Mouse (Mus musculus): ENCODE measurements around the gene Ctr9. TPM values are rescaled to one million over a fixed set of nuclear protein-coding genes. Genes with fewer than 3 reads are reported as not detected.
A peak's percentile ranks its signal among the peaks of the same experiment; 100 is the strongest.

Gene Ctr9
- 62.1 and 62.7 TPM in 2 replicates for polyA plus RNA-seq (2015; fragmentation: Nextera tagmentation; extraction: Ambion mirVana)

DNA sequence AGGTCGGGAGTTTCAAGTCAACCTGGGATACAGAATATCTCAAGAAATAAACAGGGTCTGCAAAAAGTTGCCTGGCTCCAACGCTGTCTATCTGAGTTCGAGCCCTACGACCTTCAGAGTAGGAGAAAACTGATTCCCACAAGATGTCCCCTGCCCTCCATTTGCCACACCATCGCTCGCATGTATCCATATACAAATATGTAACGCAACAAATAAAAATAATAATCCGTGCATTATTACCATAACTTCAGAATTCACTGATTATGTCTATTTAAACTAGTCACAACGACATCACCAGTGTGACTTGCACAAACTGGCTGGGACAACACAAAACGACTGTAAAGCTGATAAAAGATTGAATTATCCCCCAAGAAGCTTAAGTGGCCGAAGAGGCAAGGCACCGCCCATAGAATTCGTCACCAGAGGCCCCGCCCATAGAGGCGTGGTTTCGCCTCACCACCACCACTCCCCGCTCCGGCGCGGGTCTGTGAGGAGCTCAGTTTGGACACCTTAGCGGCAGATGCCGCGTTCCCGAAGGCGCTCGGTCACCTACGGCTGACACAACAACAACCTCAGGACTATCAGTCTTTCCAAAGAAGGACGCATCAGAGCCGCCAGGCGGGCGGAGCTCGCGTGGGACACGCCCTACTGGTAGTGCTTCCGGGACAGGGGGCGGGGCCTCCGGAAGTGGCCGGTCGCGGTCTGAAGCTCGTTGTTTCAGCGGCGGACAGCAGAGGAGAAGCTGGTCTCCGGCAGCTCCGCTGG, at the start of gene Ctr9:
Gene Ctr9 (plus strand): TSS at position 671 of the 765 bp plus-strand sequence.
- Histone ChIP-seq H3K9me3 (no peaks in the 10 kb centered on the region), H3K36me3 (peaks cover 15% of the 10 kb centered on the region; the same call in 1 of the 2 replicates), H3K27me3 (no peaks in the 10 kb centered on the region), H3K9ac (peak within 1 kb of the TSS; percentile 69), H3K4me2 (peak within 1 kb of the TSS; percentile 69), H3K27ac (peak within 1 kb of the TSS; percentile 96), H3K4me1 (peaks cover 9% of the 10 kb centered on the region), H3K4me3 (peak within 1 kb of the TSS; percentile 91)
- peak; percentile 93 for ATAC-seq (ENCODE audit: insufficient number of reproducible peaks, low FRiP score, low TSS enrichment, low read depth)
- 7% methylated on average over 45 of the region's 45 CpGs for WGBS

DNA sequence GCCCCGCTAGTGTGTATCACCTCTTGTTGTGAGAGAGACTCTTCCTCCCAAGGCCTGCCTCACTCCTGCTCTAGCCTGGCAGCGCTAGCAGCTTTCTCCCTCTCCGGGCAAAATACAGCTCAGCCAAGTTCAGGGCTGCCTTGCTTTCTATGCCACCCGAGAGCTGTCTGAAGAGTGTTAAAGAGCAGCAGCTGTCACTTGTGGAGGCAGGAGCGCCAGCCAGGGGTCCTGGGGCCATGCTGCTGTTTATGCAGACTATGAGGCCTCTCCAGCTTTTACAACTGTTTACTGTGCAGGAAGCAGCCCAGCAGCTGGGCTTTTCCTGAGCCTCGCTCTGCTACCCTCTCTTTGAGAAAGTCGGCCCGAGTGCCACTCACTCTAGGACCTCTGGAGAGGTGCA, 47.7 kb upstream of the Ctr9 start:
- Histone ChIP-seq H3K4me2 (no peak overlapping the region), H3K36me3 (no peaks in the 10 kb centered on the region), H3K4me1 (peaks cover 14% of the 10 kb centered on the region), H3K9me3 (no peaks in the 10 kb centered on the region), H3K27me3 (no peaks in the 10 kb centered on the region), H3K27ac (no peak overlapping the region), H3K9ac (no peak overlapping the region), H3K4me3 (no peak overlapping the region)
- WGBS, result 42% methylated on average over 8 of the region's 8 CpGs
- no peak for ATAC-seq (ENCODE audit: insufficient number of reproducible peaks, low FRiP score, low TSS enrichment, low read depth)

DNA sequence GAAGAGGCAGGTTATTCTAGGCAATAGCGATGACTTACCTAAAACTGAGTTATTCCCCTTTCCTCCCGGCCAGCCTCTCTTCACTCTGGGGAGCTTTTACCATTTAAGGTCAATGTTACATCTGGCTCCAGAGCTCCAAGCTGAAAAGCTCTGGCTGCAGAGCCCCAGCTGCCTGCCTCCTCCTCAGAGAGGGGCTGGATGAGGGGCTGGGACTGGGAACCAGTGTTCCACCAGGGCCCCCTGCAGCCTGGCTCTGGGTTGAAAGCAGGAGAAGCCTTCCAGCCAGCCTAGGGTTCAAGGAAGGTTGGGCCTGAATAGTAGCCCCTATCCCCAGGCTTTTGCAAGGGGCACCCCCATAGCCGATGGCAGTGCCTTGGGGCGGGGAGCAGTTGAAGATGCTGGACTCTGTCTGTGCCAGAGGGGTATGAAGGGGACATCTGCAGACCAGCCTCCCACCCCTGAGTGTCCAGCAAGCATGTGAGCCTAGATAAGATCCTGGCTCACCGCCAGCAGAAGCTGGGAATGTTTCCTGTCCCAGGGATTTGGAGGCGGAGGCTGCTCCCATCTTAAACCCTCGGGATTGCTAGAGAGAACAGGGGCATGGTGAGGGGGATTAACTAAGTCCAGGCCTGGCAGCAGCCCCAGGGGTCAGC, 46.6 kb upstream of the Ctr9 start, which contains the start of gene Mrvi1:
Gene Mrvi1 (minus strand): TSS at position 409 of the 653 bp plus-strand sequence.
- 41% methylated on average over 7 of the region's 7 CpGs for WGBS
- Histone ChIP-seq H3K27ac (peak within 1 kb of the TSS; percentile 43), H3K9ac (no peak within 1 kb of the TSS), H3K9me3 (no peaks in the 10 kb centered on the region), H3K27me3 (no peaks in the 10 kb centered on the region), H3K4me1 (peaks cover 14% of the 10 kb centered on the region), H3K36me3 (no peaks in the 10 kb centered on the region), H3K4me3 (no peak within 1 kb of the TSS), H3K4me2 (peak within 1 kb of the TSS; percentile 7; the same call in 1 of the 2 replicates)
- ATAC-seq (ENCODE audit: insufficient number of reproducible peaks, low FRiP score, low TSS enrichment, low read depth), result peak; percentile 33; the same call in 1 of the 2 replicates

DNA sequence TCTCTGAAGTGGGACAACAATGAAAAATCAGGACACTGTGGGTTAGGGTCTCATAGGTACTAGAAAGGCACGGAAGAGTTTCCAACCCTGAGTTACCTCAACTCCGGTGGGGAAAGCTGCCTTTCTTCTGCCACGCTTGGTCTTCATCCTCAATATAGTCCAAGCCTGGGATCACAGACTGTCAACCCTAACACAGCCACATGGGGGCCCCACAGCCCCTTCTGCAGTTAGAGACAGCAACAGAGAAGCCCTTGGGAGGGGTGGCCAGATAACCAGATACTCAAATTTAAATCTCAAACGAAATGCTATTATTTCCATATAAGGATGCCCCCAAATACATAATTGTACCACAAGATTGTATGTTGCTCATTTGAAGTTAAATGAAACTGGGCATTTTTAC, 46.0 kb upstream of the Ctr9 start:
- H3K4me3 ChIP-seq, result no peak overlapping the region
- H3K36me3 ChIP-seq, result no peaks in the 10 kb centered on the region
- no peak overlapping the region for H3K27ac ChIP-seq
- no peaks in the 10 kb centered on the region for H3K9me3 ChIP-seq
- H3K4me2 ChIP-seq, result no peak overlapping the region; the same call in 1 of the 2 replicates
- 68% methylated on average over 4 of the region's 4 CpGs for WGBS
- no peak overlapping the region for H3K9ac ChIP-seq
- peaks cover 14% of the 10 kb centered on the region for H3K4me1 ChIP-seq
- H3K27me3 ChIP-seq, result no peaks in the 10 kb centered on the region
- no peak for ATAC-seq (ENCODE audit: insufficient number of reproducible peaks, low FRiP score, low TSS enrichment, low read depth)

DNA sequence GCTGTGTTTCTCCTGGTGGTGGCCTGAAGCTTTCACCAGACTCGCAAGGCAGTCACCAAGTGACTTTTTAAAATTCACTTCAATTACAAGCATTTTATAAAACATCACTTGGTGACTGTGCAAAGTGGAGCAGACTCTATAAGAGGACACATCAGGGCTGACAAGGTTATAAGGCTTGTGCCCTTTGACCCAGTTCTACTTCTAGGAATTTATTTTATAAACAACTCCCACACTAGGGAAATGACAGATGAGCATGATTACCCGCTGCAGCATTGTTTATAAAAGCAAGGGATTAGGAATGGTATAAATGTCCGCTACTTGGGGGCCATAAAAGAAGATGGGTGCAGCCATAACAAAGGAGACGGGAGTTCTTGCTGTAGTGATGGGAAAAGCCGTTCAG, 45.1 kb upstream of the Ctr9 start:
- ATAC-seq (ENCODE audit: insufficient number of reproducible peaks, low FRiP score, low TSS enrichment, low read depth), result no peak
- Histone ChIP-seq H3K4me3 (no peak overlapping the region), H3K9me3 (no peaks in the 10 kb centered on the region), H3K9ac (no peak overlapping the region), H3K36me3 (no peaks in the 10 kb centered on the region), H3K27ac (no peak overlapping the region), H3K4me2 (no peak overlapping the region), H3K4me1 (peaks cover 14% of the 10 kb centered on the region), H3K27me3 (no peaks in the 10 kb centered on the region)
- 72% methylated on average over 5 of the region's 5 CpGs for WGBS

DNA sequence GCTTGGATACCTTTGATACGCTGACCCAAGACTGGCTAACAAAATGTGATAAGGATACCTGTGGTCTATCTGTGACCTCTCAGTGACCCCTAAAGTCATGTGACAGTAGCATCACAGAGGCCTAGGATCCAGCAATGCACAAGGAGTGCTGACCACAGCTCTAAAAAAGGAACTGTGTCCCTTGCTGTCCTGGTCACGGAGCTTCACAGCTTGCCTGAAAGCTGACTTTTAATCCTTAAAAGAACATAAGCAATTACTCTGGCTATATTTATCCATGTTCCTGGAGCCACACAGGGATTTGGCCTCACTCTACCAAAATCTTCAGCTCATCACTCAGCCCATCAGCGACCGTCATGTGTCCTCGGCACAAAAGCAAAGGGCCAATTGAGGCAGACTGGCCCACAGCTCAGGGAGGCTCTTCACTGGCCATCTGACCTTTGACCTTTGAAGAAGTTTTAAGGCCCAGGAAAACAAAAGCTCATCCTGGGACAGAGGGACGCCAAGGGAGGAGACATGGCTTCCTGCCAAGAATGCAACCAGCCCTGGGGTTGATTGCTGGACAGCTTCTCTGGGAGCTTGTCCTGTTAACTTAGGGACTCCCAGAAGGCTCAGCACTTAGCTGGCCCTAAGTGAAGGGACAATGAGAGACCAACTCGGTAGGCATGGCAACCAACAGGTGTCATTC, 43.0 kb upstream of the Ctr9 start:
- Histone ChIP-seq H3K4me2 (no peak overlapping the region), H3K27me3 (no peaks in the 10 kb centered on the region), H3K4me3 (no peak overlapping the region), H3K27ac (no peak overlapping the region), H3K9me3 (no peaks in the 10 kb centered on the region), H3K4me1 (peaks cover 21% of the 10 kb centered on the region), H3K36me3 (no peaks in the 10 kb centered on the region), H3K9ac (no peak overlapping the region)
- no peak for ATAC-seq (ENCODE audit: insufficient number of reproducible peaks, low FRiP score, low TSS enrichment, low read depth)
- 80% methylated on average over 7 of the region's 7 CpGs for whole genome bisulfite sequencing

DNA sequence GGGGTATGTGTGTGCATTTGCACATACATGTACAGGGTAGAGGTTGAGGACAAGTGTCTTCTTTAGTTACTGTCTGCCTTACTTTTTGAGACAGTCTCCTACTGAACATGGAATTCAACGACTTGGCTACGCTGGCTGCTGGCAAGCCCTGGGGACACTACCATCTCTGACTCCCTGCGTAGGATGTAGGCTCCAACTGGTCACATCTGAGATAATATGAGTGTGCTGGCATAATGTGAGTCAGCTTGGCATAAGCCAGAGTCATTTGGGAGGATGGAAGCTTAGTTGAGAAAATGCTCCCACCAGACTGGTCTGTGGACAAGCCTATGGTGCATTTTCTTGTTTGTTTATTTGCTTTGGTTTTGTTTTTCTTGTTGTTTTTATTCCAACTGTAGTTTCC, 40.7 kb upstream of the Ctr9 start:
- Histone ChIP-seq H3K27me3 (no peaks in the 10 kb centered on the region), H3K9me3 (no peaks in the 10 kb centered on the region), H3K4me2 (no peak overlapping the region), H3K9ac (no peak overlapping the region), H3K36me3 (no peaks in the 10 kb centered on the region), H3K4me1 (peaks cover 13% of the 10 kb centered on the region; the same call in 1 of the 2 replicates), H3K4me3 (no peak overlapping the region), H3K27ac (no peak overlapping the region)
- 83% methylated on average over 3 of the region's 3 CpGs for WGBS
- no peak for ATAC-seq (ENCODE audit: insufficient number of reproducible peaks, low FRiP score, low TSS enrichment, low read depth)

DNA sequence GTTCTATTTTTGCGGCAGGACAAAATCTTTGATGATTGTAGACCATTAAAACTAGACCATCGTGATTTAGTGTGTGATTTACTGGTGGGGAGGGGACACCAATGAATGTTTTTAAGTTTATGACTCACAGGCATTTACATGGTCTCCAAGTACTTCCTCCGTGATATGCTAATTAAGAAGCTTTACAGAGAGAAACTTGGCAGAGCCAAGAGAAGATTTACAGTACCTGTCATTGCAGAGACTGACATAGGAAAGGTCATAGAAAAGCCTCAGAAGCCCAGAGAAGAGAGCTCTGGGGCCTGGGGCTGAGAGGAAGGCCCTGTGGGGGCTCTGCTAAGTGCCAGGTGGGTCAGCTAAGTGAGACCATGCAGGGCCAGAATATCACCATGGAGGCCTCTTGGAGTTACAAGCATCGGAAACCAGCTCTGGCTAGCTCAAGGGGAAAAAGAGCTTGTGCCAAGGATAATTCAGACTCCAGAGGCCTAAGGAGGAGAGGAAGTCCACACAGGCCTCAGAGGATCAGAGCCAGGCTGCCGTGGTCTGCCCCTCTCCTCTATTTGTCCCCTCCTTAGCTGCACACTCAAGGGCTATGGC, 39.4 kb upstream of the Ctr9 start:
- H3K9me3 ChIP-seq, result no peaks in the 10 kb centered on the region
- H3K4me1 ChIP-seq, result peaks cover 13% of the 10 kb centered on the region; the same call in 1 of the 2 replicates
- no peak overlapping the region for H3K4me3 ChIP-seq
- ATAC-seq (ENCODE audit: insufficient number of reproducible peaks, low FRiP score, low TSS enrichment, low read depth), result no peak
- H3K36me3 ChIP-seq, result no peaks in the 10 kb centered on the region
- 26% methylated on average over 5 of the region's 5 CpGs for WGBS
- no peaks in the 10 kb centered on the region for H3K27me3 ChIP-seq
- no peak overlapping the region for H3K9ac ChIP-seq
- H3K4me2 ChIP-seq, result no peak overlapping the region
- peak overlapping the region; percentile 17; the same call in 1 of the 2 replicates for H3K27ac ChIP-seq

DNA sequence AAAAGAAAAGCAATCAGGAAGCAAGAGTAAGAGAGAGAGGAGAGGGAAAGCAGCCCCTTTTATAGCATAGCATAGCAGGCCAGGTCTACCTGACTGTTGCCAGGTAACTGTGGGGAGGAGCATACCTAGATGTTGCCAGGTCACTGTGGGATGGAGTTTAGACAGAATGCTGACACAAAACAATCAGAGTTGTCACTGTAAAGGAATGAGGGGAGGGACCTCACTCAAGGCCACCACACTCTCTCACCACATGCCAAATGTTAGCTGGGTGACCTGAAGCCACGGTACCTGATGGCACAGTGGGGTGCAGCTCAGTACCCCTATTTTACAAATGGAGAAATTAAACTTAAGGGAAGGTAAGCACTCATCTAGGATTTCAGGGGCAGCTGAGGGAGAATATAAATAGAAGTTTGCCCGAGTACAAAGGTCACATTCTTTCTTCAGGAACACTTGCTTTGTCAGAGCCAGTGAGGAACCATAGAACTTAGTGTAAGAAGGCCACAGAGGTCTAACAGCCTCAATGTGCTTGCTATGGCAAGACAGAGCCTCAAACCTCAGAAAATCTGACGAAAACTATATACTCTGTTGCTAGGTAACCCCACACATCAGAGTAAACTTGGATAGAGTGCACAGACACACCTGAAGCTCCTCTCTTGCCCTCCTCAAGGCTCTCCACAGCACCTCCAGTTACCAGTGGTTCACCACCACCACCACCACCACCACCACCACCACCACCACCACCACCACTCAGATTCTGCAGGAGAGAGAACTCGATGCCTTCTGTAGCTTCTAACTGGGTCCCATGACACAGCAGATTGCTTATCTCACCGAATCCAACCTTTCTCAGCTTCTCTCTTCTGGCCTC, 38.2 kb upstream of the Ctr9 start:
- Histone ChIP-seq H3K9ac (no peak overlapping the region), H3K9me3 (no peaks in the 10 kb centered on the region), H3K27ac (no peak overlapping the region), H3K4me1 (peaks cover 13% of the 10 kb centered on the region; the same call in 1 of the 2 replicates), H3K36me3 (no peaks in the 10 kb centered on the region), H3K4me3 (no peak overlapping the region), H3K4me2 (no peak overlapping the region), H3K27me3 (no peaks in the 10 kb centered on the region)
- 56% methylated on average over 5 of the region's 5 CpGs for WGBS
- no peak for ATAC-seq (ENCODE audit: insufficient number of reproducible peaks, low FRiP score, low TSS enrichment, low read depth)

DNA sequence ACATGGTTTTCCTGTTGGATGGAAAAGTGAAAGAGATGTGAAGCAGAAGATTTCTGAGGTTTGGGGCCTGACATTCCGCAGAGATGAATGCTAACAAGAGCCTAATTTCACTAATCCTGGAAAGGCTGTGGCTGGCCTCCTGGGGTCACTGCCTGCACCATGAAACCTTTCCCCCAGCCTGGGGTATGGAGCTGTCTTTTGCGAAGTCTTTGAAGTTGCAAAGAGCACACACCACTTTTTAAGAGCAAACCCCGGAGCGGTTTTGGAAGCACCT, 37.6 kb upstream of the Ctr9 start:
- no peak for ATAC-seq (ENCODE audit: insufficient number of reproducible peaks, low FRiP score, low TSS enrichment, low read depth)
- H3K27ac ChIP-seq, result no peak overlapping the region

More for the DNA sequence above, 37.6 kb upstream of the Ctr9 start:
- Histone ChIP-seq H3K4me2 (no peak overlapping the region), H3K27me3 (no peaks in the 10 kb centered on the region), H3K9me3 (no peaks in the 10 kb centered on the region), H3K4me3 (no peak overlapping the region), H3K4me1 (peaks cover 13% of the 10 kb centered on the region; the same call in 1 of the 2 replicates), H3K36me3 (no peaks in the 10 kb centered on the region), H3K9ac (no peak overlapping the region)
- WGBS, result 31% methylated on average over 4 of the region's 4 CpGs
